Mouse (Mus musculus) stomach, embryonic 16.5 days (tissue): Measurements from ENCODE around the gene Dmkn. TPM values are rescaled to one million over a fixed set of nuclear protein-coding genes. Genes with fewer than 3 reads are reported as not detected.

Source experiments
- ATAC-seq: fragments of 200-750 bp; cut with Nextera tagmentation; 2 replicates; pipeline ENCODE4 v1.8.0; 2017; ENCODE audit warnings: moderate number of reproducible peaks, moderate TSS enrichment; ENCODE audit not compliant: insufficient read depth, low FRiP score
- H3K27ac ChIP-seq: fragments of 300-500 bp; sonication (generic); 2 replicates; pipeline ENCODE4 v1.5.1; 2014; ENCODE audit warnings: low read length
- H3K27me3 ChIP-seq: fragments of 300-500 bp; sonication (generic); 2 replicates; pipeline ENCODE4 v1.6.1; 2014; ENCODE audit warnings: low read length, control low read depth, mixed read lengths; ENCODE audit not compliant: control insufficient read depth, insufficient read depth
- H3K36me3 ChIP-seq: fragments of 300-500 bp; sonication (generic); 2 replicates; pipeline ENCODE4 v1.6.1; 2014; ENCODE audit warnings: low read length; ENCODE audit not compliant: control insufficient read depth, insufficient read depth
- H3K4me1 ChIP-seq: fragments of 300-500 bp; sonication (generic); 2 replicates; pipeline ENCODE4 v1.6.1; 2014; ENCODE audit warnings: low read length, control low read depth, mixed read lengths; ENCODE audit not compliant: control insufficient read depth, insufficient read depth
- H3K4me2 ChIP-seq: fragments of 300-500 bp; sonication (generic); 2 replicates; pipeline ENCODE4 v1.6.1; 2014; ENCODE audit warnings: low read depth, low read length, mixed read lengths
- H3K4me3 ChIP-seq: fragments of 300-500 bp; sonication (generic); replicated peaks from 2 replicates; pipeline ENCODE4 v1.5.1; 2014; ENCODE audit warnings: mild to moderate bottlenecking, low read length
- H3K9ac ChIP-seq: fragments of 300-500 bp; sonication (generic); 2 replicates; pipeline ENCODE4 v1.6.1; 2014; ENCODE audit warnings: low read length
- H3K9me3 ChIP-seq: fragments of 300-500 bp; sonication (generic); replicated peaks from 2 replicates; pipeline ENCODE4 v1.6.1; 2016; ENCODE audit warnings: low read length, control low read depth; ENCODE audit not compliant: control insufficient read depth
- WGBS: fragments of 180-500 bp; shearing (Covaris S2); extraction: QIAGEN DNeasy Blood & Tissue Kit; methylation state at CpG from one replicate; pipeline ENCODE4 v1.1.7; 2014; 5-methylcytosine and 5-hydroxymethylcytosine counted together
- polyA plus RNA-seq: library from polyadenylated mRNA; unstranded; fragments of >200 nt; fragmentation: Nextera tagmentation; extraction: Ambion mirVana; gene quantifications from 2 replicates; pipeline ENCODE4 v1.2.1, GENCODE M21; 2015

Dmkn gene
- polyA plus RNA-seq, 1 experiment from 2014 or later: 391 TPM

DNA sequence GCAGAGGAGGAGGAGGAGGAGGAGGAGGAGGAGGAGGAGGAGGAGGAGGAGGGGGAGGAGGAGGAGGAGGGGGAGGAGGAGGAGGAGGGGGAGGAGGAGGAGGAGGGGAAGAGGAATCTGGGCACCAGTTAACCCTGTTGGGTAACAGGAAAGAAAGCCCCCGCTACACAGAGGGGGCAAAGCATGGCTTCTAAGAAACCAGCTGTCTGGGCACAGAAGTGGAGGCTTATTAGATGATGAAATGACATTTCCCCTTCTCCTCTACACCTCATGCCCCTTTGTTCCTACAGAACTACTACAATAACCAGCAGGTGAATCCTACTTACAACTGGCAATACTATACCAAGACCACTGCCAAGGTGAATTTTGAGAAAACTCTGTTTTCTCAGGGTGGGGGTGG is 14.4 kb downstream of the Dmkn start:
- no peaks in the 10 kb centered on the region for H3K36me3 ChIP-seq
- ATAC-seq: no peak
- H3K4me2 ChIP-seq: no peak overlapping the region
- H3K27me3 ChIP-seq: no peaks in the 10 kb centered on the region
- H3K9ac ChIP-seq: no peak overlapping the region; the same call in 1 of the 2 replicates
- no peaks in the 10 kb centered on the region for H3K9me3 ChIP-seq
- WGBS: 81% methylated on average over 1 of the region's 1 CpGs
- H3K27ac ChIP-seq: no peak overlapping the region
- no peaks in the 10 kb centered on the region for H3K4me1 ChIP-seq
- no peak overlapping the region for H3K4me3 ChIP-seq

- Histone ChIP-seq H3K4me2 (no peak overlapping the region), H3K9me3 (no peaks in the 10 kb centered on the region), H3K36me3 (no peaks in the 10 kb centered on the region), H3K9ac (no peak overlapping the region), H3K27ac (no peak overlapping the region), H3K27me3 (no peaks in the 10 kb centered on the region), H3K4me1 (no peaks in the 10 kb centered on the region), H3K4me3 (no peak overlapping the region)
- no peak for ATAC-seq
- 74% methylated on average over 4 of the region's 4 CpGs for WGBS
These were observed 18.2 kb downstream of the Dmkn start for GRCm38 (mm10) chr7:30781792-30782191.

DNA sequence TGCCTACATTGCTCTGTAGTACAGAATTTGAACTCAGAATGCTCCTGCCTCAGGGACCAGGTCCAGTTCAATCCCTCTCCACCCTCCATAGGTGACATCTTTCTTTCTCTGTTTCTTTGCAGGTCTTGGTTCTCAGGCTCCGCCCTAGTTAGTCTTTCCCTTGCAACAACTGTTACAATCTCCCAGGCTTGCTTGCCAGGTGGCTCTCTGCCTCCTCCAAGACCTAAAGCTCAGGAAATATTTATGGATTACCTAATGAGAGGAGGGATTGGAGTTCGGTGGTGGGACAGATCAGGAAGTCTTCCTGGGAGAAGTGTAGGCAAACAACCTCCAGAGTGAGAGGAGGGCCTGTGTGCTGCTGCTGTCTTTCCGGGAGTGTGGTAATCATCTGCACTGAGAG is 19.1 kb downstream of the Dmkn start:
- no peaks in the 10 kb centered on the region for H3K27me3 ChIP-seq
- H3K9me3 ChIP-seq: no peaks in the 10 kb centered on the region
- no peak overlapping the region for H3K4me2 ChIP-seq
- 57% methylated on average over 3 of the region's 3 CpGs for WGBS
- no peak overlapping the region for H3K4me3 ChIP-seq
- H3K36me3 ChIP-seq: no peaks in the 10 kb centered on the region
- H3K4me1 ChIP-seq: no peaks in the 10 kb centered on the region
- ATAC-seq: no peak
- no peak overlapping the region for H3K9ac ChIP-seq
- H3K27ac ChIP-seq: no peak overlapping the region

GRCm38 (mm10) chr7:30785154-30785553 is 21.6 kb downstream of the Dmkn start:
- Histone ChIP-seq H3K4me3 (no peak overlapping the region), H3K9ac (no peak overlapping the region), H3K27me3 (no peaks in the 10 kb centered on the region), H3K9me3 (no peaks in the 10 kb centered on the region), H3K36me3 (no peaks in the 10 kb centered on the region), H3K4me1 (no peaks in the 10 kb centered on the region), H3K4me2 (no peak overlapping the region), H3K27ac (no peak overlapping the region)
- whole genome bisulfite sequencing: 69% methylated on average over 1 of the region's 1 CpGs
- no peak for ATAC-seq

DNA sequence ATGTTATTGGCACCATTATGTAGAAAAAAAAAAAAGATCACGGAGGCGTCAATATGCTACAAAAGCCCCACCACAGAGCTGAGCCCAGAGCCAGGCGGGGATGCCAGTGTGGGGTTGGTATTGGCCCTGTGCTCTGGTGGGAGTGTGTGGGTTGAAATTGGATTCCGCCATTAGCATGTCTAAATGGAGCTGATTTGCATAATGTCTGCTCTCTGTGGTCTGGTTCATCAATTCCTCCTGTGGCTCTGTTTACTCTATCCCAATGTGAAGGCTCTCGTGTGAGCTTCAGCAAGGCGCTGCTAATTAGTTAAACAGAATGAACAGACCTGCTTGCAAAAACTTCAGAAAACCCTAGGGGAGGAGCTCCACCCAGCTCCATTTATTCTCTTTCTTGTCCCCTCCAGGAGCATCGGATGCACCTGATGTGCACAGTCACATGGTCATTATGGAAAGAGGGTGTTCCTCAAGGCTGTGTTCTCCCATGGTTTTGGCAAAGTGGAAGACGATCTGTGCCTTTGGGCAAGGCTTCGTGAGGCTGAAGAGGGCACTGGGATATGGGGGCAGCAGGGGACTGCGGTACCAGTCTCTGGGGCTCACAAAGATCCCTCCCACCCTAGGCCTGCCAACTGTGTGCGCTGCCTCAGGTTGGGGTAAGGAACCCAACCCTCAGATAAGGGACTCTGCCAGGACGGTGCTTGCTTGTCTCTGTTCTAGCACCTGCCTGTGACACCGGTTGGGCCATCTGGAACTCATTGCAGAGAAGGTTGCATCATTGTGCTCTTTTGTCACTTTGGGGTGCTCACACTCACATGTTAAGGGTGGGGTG is 22.4 kb downstream of the Dmkn start:
- Histone ChIP-seq H3K9ac (no peak overlapping the region), H3K4me1 (no peaks in the 10 kb centered on the region), H3K4me3 (no peak overlapping the region), H3K27ac (no peak overlapping the region), H3K9me3 (no peaks in the 10 kb centered on the region), H3K36me3 (no peaks in the 10 kb centered on the region), H3K27me3 (no peaks in the 10 kb centered on the region), H3K4me2 (no peak overlapping the region)
- WGBS: 66% methylated on average over 13 of the region's 13 CpGs
- ATAC-seq: no peak

DNA sequence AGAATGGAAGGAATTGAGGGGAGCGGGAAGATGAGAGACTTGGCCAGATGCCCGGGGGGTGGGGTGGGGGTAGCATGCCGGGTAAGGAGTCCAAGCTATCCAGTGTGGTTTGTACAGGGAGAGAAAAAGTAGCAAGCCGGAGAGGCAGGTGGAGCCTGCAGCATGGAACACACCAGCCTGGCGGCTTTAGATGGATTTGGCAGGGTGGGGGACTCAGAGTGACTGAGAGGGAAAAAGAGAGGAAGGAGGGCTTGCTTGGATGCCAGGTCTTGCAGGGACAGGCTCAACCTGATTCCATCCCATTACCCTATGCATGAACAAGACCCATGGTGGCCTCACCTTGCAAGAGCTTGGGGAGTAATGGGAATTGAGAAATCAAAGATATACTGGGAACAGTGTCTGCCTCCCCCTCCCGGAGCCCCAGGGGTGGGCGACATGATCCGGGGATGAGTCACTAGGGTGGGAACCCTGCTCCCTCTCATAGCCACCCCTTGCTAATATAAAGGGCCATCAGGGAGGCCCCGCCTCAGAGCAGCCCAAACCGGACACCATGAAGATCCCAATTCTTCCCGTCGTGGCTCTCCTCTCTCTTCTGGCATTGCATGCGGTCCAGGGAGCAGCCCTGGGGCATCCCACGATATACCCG is 23.9 kb downstream of the Dmkn start, which contains the start of gene Krtdap:
Gene Krtdap, plus strand, starts transcription at position 520 of the 646 bp plus-strand sequence.
- peak within 1 kb of the TSS; percentile 17; the same call in 1 of the 2 replicates for H3K4me2 ChIP-seq
- 39% methylated on average over 15 of the region's 15 CpGs for WGBS
- peak within 1 kb of the TSS; percentile 40; the same call in 1 of the 2 replicates for H3K9ac ChIP-seq
- no peaks in the 10 kb centered on the region for H3K27me3 ChIP-seq
- H3K27ac ChIP-seq: peak within 1 kb of the TSS; percentile 60
- H3K9me3 ChIP-seq: no peaks in the 10 kb centered on the region
- H3K36me3 ChIP-seq: no peaks in the 10 kb centered on the region
- no peaks in the 10 kb centered on the region for H3K4me1 ChIP-seq
- peak; percentile 41; the same call in 1 of the 2 replicates for ATAC-seq
- peak within 1 kb of the TSS; percentile 28 for H3K4me3 ChIP-seq

DNA sequence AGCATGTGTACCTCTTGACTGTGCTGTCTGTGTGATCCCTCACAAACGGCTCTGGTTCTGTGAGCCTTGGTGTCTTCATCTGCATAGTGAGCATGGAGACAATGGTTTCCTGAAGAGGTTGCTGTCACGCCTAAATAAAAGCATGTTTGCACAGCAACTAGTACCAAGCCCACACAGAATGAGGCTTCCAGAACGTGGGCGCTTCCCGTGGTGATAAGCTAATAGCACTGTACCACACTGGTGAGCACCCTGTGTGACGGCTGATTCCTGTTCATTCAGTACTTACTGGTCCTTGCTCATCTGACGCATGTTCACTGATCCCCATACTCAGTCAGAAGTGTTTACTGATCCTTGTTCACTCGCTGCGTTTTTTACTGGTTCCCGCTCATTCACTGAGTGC is 26.6 kb downstream of the Dmkn start:
- no peak overlapping the region for H3K27ac ChIP-seq
- 68% methylated on average over 10 of the region's 10 CpGs for WGBS
- no peak for ATAC-seq

DNA sequence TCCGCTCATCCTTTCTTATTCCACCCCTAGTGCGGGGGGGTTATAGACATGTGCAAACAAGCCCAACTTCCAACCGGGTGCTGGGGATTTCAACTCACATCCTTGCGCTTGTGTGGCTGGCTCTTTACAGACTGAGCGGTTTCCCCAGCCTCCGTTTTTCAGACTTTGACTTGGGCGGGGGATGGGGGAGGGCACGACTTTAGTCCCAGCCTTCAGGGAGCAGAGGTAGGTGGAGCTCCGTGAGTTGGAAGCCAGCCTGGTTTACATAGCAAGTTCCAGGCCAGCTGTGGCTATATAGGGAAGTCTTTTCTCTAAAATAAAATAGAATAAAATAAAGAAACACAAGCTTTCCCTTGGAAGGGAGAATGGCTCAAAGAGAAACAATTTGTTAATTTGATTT is 28.4 kb downstream of the Dmkn start:
- H3K27ac ChIP-seq: no peak overlapping the region
- no peaks in the 10 kb centered on the region for H3K36me3 ChIP-seq
- ATAC-seq: peak; percentile 72; the same call in 1 of the 2 replicates
- H3K9ac ChIP-seq: 0 out of 2 replicates have a peak overlapping the region, but pooled peaks have one; percentile 4
- H3K9me3 ChIP-seq: no peaks in the 10 kb centered on the region
- WGBS: 18% methylated on average over 9 of the region's 9 CpGs
- H3K27me3 ChIP-seq: no peaks in the 10 kb centered on the region
- no peak overlapping the region for H3K4me3 ChIP-seq
- no peak overlapping the region for H3K4me2 ChIP-seq
- H3K4me1 ChIP-seq: no peaks in the 10 kb centered on the region

More for the DNA sequence above, 26.6 kb downstream of the Dmkn start:
- Histone ChIP-seq H3K9me3 (no peaks in the 10 kb centered on the region), H3K27me3 (no peaks in the 10 kb centered on the region), H3K9ac (no peak overlapping the region), H3K36me3 (no peaks in the 10 kb centered on the region), H3K4me1 (no peaks in the 10 kb centered on the region), H3K4me3 (no peak overlapping the region), H3K4me2 (no peak overlapping the region)

- H3K36me3 ChIP-seq: no peaks in the 10 kb centered on the region
- 0 out of 2 replicates have a peak, but pooled peaks have one; percentile 23 for ATAC-seq
These were observed 31.4 kb downstream of the Dmkn start for GRCm38 (mm10) chr7:30794921-30795320.

More at GRCm38 (mm10) chr7:30794921-30795320, 31.4 kb downstream of the Dmkn start:
- Histone ChIP-seq H3K9me3 (peaks cover 1% of the 10 kb centered on the region; the same call in 1 of the 2 replicates), H3K27me3 (no peaks in the 10 kb centered on the region), H3K4me1 (no peaks in the 10 kb centered on the region), H3K4me3 (no peak overlapping the region), H3K27ac (no peak overlapping the region), H3K4me2 (no peak overlapping the region), H3K9ac (no peak overlapping the region)
